Mouse (Mus musculus): ENCODE data around the gene Zdhhc24. TPM values are rescaled to one million over a fixed set of nuclear protein-coding genes. Genes with fewer than 3 reads are reported as not detected.
"Not testable (repeated sequence)": the region's sequence is repeated elsewhere in the genome, so short reads cannot be mapped to it uniquely, and the experiment has no call there.

Gene Zdhhc24
- total RNA-seq, 1 experiment from 2014 or later, result 8.4 TPM

GRCm38 (mm10) chr19:4874613-4875012, 3.9 kb upstream of the Zdhhc24 start:
- ATAC-seq (ENCODE audit: extremely low read depth, insufficient number of reproducible peaks, low FRiP score, poor library complexity, severe bottlenecking), result not testable (repeated sequence)

GRCm38 (mm10) chr19:4876241-4876640, 2.2 kb upstream of the Zdhhc24 start:
- ATAC-seq (ENCODE audit: extremely low read depth, insufficient number of reproducible peaks, low FRiP score, poor library complexity, severe bottlenecking), result no peak

- no peak for ATAC-seq (ENCODE audit: extremely low read depth, insufficient number of reproducible peaks, low FRiP score, poor library complexity, severe bottlenecking)
Measured at GRCm38 (mm10) chr19:4876755-4877154, 1.7 kb upstream of the Zdhhc24 start.

GRCm38 (mm10) chr19:4877785-4878184, 683 bp upstream of the Zdhhc24 start, which contains the start of gene Actn3:
Actn3 (minus strand) TSS chr19:4877909.
- no peak for ATAC-seq (ENCODE audit: extremely low read depth, insufficient number of reproducible peaks, low FRiP score, poor library complexity, severe bottlenecking)

- no peak for ATAC-seq (ENCODE audit: extremely low read depth, insufficient number of reproducible peaks, low FRiP score, poor library complexity, severe bottlenecking)
Measured at GRCm38 (mm10) chr19:4879324-4879703, 846 bp downstream of the Zdhhc24 start.

GRCm38 (mm10) chr19:4883961-4884360, 5.5 kb downstream of the Zdhhc24 start:
- no peak for ATAC-seq (ENCODE audit: extremely low read depth, insufficient number of reproducible peaks, low FRiP score, poor library complexity, severe bottlenecking)

- ATAC-seq (ENCODE audit: extremely low read depth, insufficient number of reproducible peaks, low FRiP score, poor library complexity, severe bottlenecking), result no peak
Measured at GRCm38 (mm10) chr19:4889791-4890190, 11.3 kb downstream of the Zdhhc24 start.

- no peak for ATAC-seq (ENCODE audit: extremely low read depth, insufficient number of reproducible peaks, low FRiP score, poor library complexity, severe bottlenecking)
Measured at GRCm38 (mm10) chr19:4891798-4892197, 13.3 kb downstream of the Zdhhc24 start.

GRCm38 (mm10) chr19:4896780-4897520, 18.5 kb downstream of the Zdhhc24 start:
- ATAC-seq (ENCODE audit: extremely low read depth, insufficient number of reproducible peaks, low FRiP score, poor library complexity, severe bottlenecking), result no peak

GRCm38 (mm10) chr19:4898972-4899371, 20.5 kb downstream of the Zdhhc24 start:
- no peak for ATAC-seq (ENCODE audit: extremely low read depth, insufficient number of reproducible peaks, low FRiP score, poor library complexity, severe bottlenecking)

- no peak for ATAC-seq (ENCODE audit: extremely low read depth, insufficient number of reproducible peaks, low FRiP score, poor library complexity, severe bottlenecking)
Measured at GRCm38 (mm10) chr19:4899888-4900287, 21.4 kb downstream of the Zdhhc24 start.

- peak; percentile 57; the same call in 1 of the 2 replicates for ATAC-seq (ENCODE audit: extremely low read depth, insufficient number of reproducible peaks, low FRiP score, poor library complexity, severe bottlenecking)
Measured at GRCm38 (mm10) chr19:4905979-4906794, 27.7 kb downstream of the Zdhhc24 start, which contains the start of gene Bbs1. Bbs1 (minus strand) TSS chr19:4906628.

- ATAC-seq (ENCODE audit: extremely low read depth, insufficient number of reproducible peaks, low FRiP score, poor library complexity, severe bottlenecking), result 0 out of 2 replicates have a peak, but pooled peaks have one; percentile 18
Measured at GRCm38 (mm10) chr19:4908107-4908506, 29.6 kb downstream of the Zdhhc24 start.

GRCm38 (mm10) chr19:4909376-4909775, 30.9 kb downstream of the Zdhhc24 start:
- no peak for ATAC-seq (ENCODE audit: extremely low read depth, insufficient number of reproducible peaks, low FRiP score, poor library complexity, severe bottlenecking)

GRCm38 (mm10) chr19:4915924-4916603, 37.6 kb downstream of the Zdhhc24 start:
- no peak for ATAC-seq (ENCODE audit: extremely low read depth, insufficient number of reproducible peaks, low FRiP score, poor library complexity, severe bottlenecking)

GRCm38 (mm10) chr19:4916827-4917226, 38.4 kb downstream of the Zdhhc24 start:
- no peak for ATAC-seq (ENCODE audit: extremely low read depth, insufficient number of reproducible peaks, low FRiP score, poor library complexity, severe bottlenecking)

- ATAC-seq (ENCODE audit: extremely low read depth, insufficient number of reproducible peaks, low FRiP score, poor library complexity, severe bottlenecking), result no peak
Measured at GRCm38 (mm10) chr19:4919652-4920051, 41.2 kb downstream of the Zdhhc24 start.

- no peak for ATAC-seq (ENCODE audit: extremely low read depth, insufficient number of reproducible peaks, low FRiP score, poor library complexity, severe bottlenecking)
Measured at GRCm38 (mm10) chr19:4925121-4925860, 46.8 kb downstream of the Zdhhc24 start.

Measured in neutrophil, adult 5-6 weeks (primary cell).